Mouse (Mus musculus) brain, embryonic 14.5 days (tissue): ENCODE results near the gene Rbpms2.

Experiments
- CTCF ChIP-seq: fragments of 200-500 bp; IDR thresholded peaks from 2 replicates; pipeline ENCODE4 v1.5.1; 2012; ENCODE audit warnings: inconsistent platforms, mild to moderate bottlenecking, moderate library complexity, borderline replicate concordance; ENCODE audit not compliant: insufficient read depth, insufficient read length; ENCODE audit errors: extremely low read depth
- POLR2A ChIP-seq: fragments of 200-500 bp; IDR thresholded peaks from 2 replicates; pipeline ENCODE4 v1.6.1; 2012; ENCODE audit warnings: mild to moderate bottlenecking, inconsistent platforms, borderline replicate concordance; ENCODE audit not compliant: poor library complexity, insufficient read depth, insufficient read length, severe bottlenecking; ENCODE audit errors: extremely low read depth

DNA sequence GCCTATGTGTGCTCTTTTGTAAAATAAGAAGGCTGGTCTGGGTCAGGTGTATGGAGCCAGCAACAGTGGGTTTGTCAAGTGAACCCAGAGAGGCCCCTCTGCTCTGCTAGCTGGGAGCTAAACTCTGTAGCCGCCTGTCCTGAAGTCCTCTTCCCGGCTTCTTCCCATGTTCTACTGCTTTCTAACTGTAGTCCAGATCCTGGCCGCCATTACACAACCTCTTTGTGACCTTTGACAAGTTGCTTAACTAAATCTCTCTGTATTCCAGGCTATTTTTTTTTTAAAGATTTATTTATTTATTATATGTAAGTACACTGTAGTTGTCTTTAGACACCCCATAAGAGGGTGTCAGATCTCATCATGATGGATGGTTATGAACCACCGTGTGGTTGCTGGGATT lies 24.3 kb downstream of the Rbpms2 start:
- TF ChIP-seq POLR2A (no peak), CTCF (no peak)
